Mouse (Mus musculus) lung, embryonic 16.5 days (tissue): ENCODE data around the gene Tmem232. TPM values are rescaled to one million over a fixed set of nuclear protein-coding genes. Genes with fewer than 3 reads are reported as not detected.
"Not testable (repeated sequence)": the region's sequence is repeated elsewhere in the genome, so short reads cannot be mapped to it uniquely, and the experiment has no call there.

Source experiments
- ATAC-seq: fragments of 200-750 bp; cut with Nextera tagmentation; 2 replicates; pipeline ENCODE4 v1.8.0; 2017; ENCODE audit warnings: low read depth, mild to moderate bottlenecking, moderate library complexity
- H3K27ac ChIP-seq: fragments of 300-500 bp; sonication (generic); 2 replicates; pipeline ENCODE4 v1.5.1; 2014; ENCODE audit warnings: mild to moderate bottlenecking, control low read depth, low read length
- H3K27me3 ChIP-seq: fragments of 300-500 bp; sonication (generic); 2 replicates; pipeline ENCODE4 v1.6.1; 2014; ENCODE audit warnings: low read depth, low read length, mixed read lengths; ENCODE audit not compliant: control insufficient read depth, insufficient read depth
- H3K36me3 ChIP-seq: fragments of 300-500 bp; sonication (generic); 2 replicates; pipeline ENCODE4 v1.6.1; 2014; ENCODE audit warnings: low read length; ENCODE audit not compliant: control insufficient read depth, insufficient read depth
- H3K4me1 ChIP-seq: fragments of 300-500 bp; sonication (generic); replicated peaks from 2 replicates; pipeline ENCODE4 v1.6.1; 2014; ENCODE audit warnings: low read length, mixed read lengths; ENCODE audit not compliant: control insufficient read depth, insufficient read depth
- H3K4me2 ChIP-seq: fragments of 300-500 bp; sonication (generic); 2 replicates; pipeline ENCODE4 v1.6.1; 2014; ENCODE audit warnings: low read depth, low read length, control low read depth
- H3K4me3 ChIP-seq: fragments of 300-500 bp; sonication (generic); 2 replicates; pipeline ENCODE4 v1.5.1; 2014; ENCODE audit warnings: mild to moderate bottlenecking, low read length, control low read depth
- H3K9ac ChIP-seq: fragments of 300-500 bp; sonication (generic); 2 replicates; pipeline ENCODE4 v1.6.1; 2014; ENCODE audit warnings: low read length, control low read depth
- H3K9me3 ChIP-seq: fragments of 300-500 bp; sonication (generic); 2 replicates; pipeline ENCODE4 v1.6.1; 2016; ENCODE audit warnings: low read length; ENCODE audit not compliant: control insufficient read depth
- WGBS: fragments of 180-500 bp; shearing (Covaris S2); extraction: QIAGEN DNeasy Blood & Tissue Kit; methylation state at CpG from one replicate; pipeline ENCODE4 v1.1.7; 2014; 5-methylcytosine and 5-hydroxymethylcytosine counted together
- polyA plus RNA-seq: library from polyadenylated mRNA; unstranded; fragments of >200 nt; fragmentation: Nextera tagmentation; extraction: Ambion mirVana; gene quantifications from 2 replicates; pipeline ENCODE4 v1.2.1, GENCODE M21; 2015

Gene Tmem232
- polyA plus RNA-seq, 1 experiment from 2014 or later, result 1.1 TPM

- H3K4me3 ChIP-seq, result no peak overlapping the region
- no peak overlapping the region for H3K4me2 ChIP-seq
- no peaks in the 10 kb centered on the region for H3K27me3 ChIP-seq
- H3K9ac ChIP-seq, result no peak overlapping the region
- no peak overlapping the region for H3K27ac ChIP-seq
- no peaks in the 10 kb centered on the region for H3K9me3 ChIP-seq
- 82% methylated on average over 8 of the region's 8 CpGs for WGBS
- no peaks in the 10 kb centered on the region for H3K4me1 ChIP-seq
- ATAC-seq, result no peak
- H3K36me3 ChIP-seq, result no peaks in the 10 kb centered on the region
These were observed 209.8 kb downstream of the Tmem232 start for GRCm38 (mm10) chr17:65330759-65331158.

GRCm38 (mm10) chr17:65325249-65325648, 215.3 kb downstream of the Tmem232 start:
- Histone ChIP-seq H3K36me3 (no peaks in the 10 kb centered on the region), H3K4me2 (no peak overlapping the region), H3K27me3 (no peaks in the 10 kb centered on the region), H3K9ac (no peak overlapping the region), H3K4me3 (no peak overlapping the region), H3K4me1 (no peaks in the 10 kb centered on the region), H3K9me3 (no peaks in the 10 kb centered on the region), H3K27ac (no peak overlapping the region)
- ATAC-seq, result no peak
- 16% methylated on average over 2 of the region's 2 CpGs for WGBS

- no peak overlapping the region for H3K4me2 ChIP-seq
- H3K9ac ChIP-seq, result no peak overlapping the region
- H3K4me3 ChIP-seq, result no peak overlapping the region
- H3K4me1 ChIP-seq, result no peaks in the 10 kb centered on the region
- H3K9me3 ChIP-seq, result no peaks in the 10 kb centered on the region
- 87% methylated on average over 6 of the region's 6 CpGs for WGBS
- H3K27ac ChIP-seq, result no peak overlapping the region
- ATAC-seq, result no peak
- no peaks in the 10 kb centered on the region for H3K36me3 ChIP-seq
- H3K27me3 ChIP-seq, result no peaks in the 10 kb centered on the region
These were observed 220.0 kb downstream of the Tmem232 start for GRCm38 (mm10) chr17:65320623-65321022.

GRCm38 (mm10) chr17:65299946-65300345, 240.6 kb downstream of the Tmem232 start:
- Histone ChIP-seq H3K4me1 (no peaks in the 10 kb centered on the region), H3K9me3 (no peaks in the 10 kb centered on the region), H3K4me3 (no peak overlapping the region), H3K9ac (no peak overlapping the region), H3K27ac (no peak overlapping the region), H3K4me2 (no peak overlapping the region), H3K36me3 (no peaks in the 10 kb centered on the region), H3K27me3 (no peaks in the 10 kb centered on the region)
- ATAC-seq, result no peak

GRCm38 (mm10) chr17:65297831-65298230, 242.8 kb downstream of the Tmem232 start:
- no peak for ATAC-seq
- no peaks in the 10 kb centered on the region for H3K36me3 ChIP-seq
- H3K27me3 ChIP-seq, result no peaks in the 10 kb centered on the region
- no peak overlapping the region for H3K4me2 ChIP-seq
- H3K9me3 ChIP-seq, result no peaks in the 10 kb centered on the region
- H3K27ac ChIP-seq, result no peak overlapping the region
- no peak overlapping the region for H3K4me3 ChIP-seq
- no peak overlapping the region for H3K9ac ChIP-seq
- WGBS, result 76% methylated on average over 5 of the region's 5 CpGs
- no peaks in the 10 kb centered on the region for H3K4me1 ChIP-seq

- Histone ChIP-seq H3K4me2 (no peak overlapping the region), H3K27me3 (no peaks in the 10 kb centered on the region), H3K9me3 (no peaks in the 10 kb centered on the region), H3K27ac (no peak overlapping the region), H3K4me3 (no peak overlapping the region), H3K36me3 (no peaks in the 10 kb centered on the region), H3K4me1 (no peaks in the 10 kb centered on the region), H3K9ac (no peak overlapping the region)
- WGBS, result 54% methylated on average over 2 of the region's 2 CpGs
- no peak for ATAC-seq
These were observed 288.4 kb downstream of the Tmem232 start for GRCm38 (mm10) chr17:65252160-65252559.

GRCm38 (mm10) chr17:65250261-65250660, 290.3 kb downstream of the Tmem232 start:
- Histone ChIP-seq H3K9ac (no peak overlapping the region), H3K27me3 (no peaks in the 10 kb centered on the region), H3K4me1 (no peaks in the 10 kb centered on the region), H3K4me2 (no peak overlapping the region), H3K9me3 (no peaks in the 10 kb centered on the region), H3K27ac (no peak overlapping the region), H3K36me3 (no peaks in the 10 kb centered on the region), H3K4me3 (no peak overlapping the region)
- ATAC-seq, result no peak
- 89% methylated on average over 8 of the region's 8 CpGs for WGBS

GRCm38 (mm10) chr17:65243716-65244115, 296.9 kb downstream of the Tmem232 start:
- Histone ChIP-seq H3K9ac (no peak overlapping the region), H3K27me3 (no peaks in the 10 kb centered on the region), H3K4me1 (no peaks in the 10 kb centered on the region), H3K27ac (no peak overlapping the region), H3K4me3 (no peak overlapping the region), H3K36me3 (no peaks in the 10 kb centered on the region), H3K4me2 (no peak overlapping the region), H3K9me3 (no peaks in the 10 kb centered on the region)
- no peak for ATAC-seq
- WGBS, result 87% methylated on average over 5 of the region's 5 CpGs

- Histone ChIP-seq H3K27me3 (no peaks in the 10 kb centered on the region), H3K9ac (no peak overlapping the region), H3K4me3 (no peak overlapping the region), H3K4me2 (no peak overlapping the region), H3K27ac (no peak overlapping the region), H3K36me3 (no peaks in the 10 kb centered on the region), H3K9me3 (no peaks in the 10 kb centered on the region; the same call in 1 of the 2 replicates), H3K4me1 (no peaks in the 10 kb centered on the region)
- ATAC-seq, result no peak
- WGBS, result 61% methylated on average over 6 of the region's 6 CpGs
These were observed 315.1 kb downstream of the Tmem232 start for GRCm38 (mm10) chr17:65225347-65225916.

- H3K4me2 ChIP-seq, H3K9me3 ChIP-seq, ATAC-seq, H3K4me3 ChIP-seq, H3K27me3 ChIP-seq, H3K36me3 ChIP-seq, H3K4me1 ChIP-seq, H3K27ac ChIP-seq, H3K9ac ChIP-seq: not testable (repeated sequence)
- WGBS, result 90% methylated on average over 6 of the region's 6 CpGs
These were observed 318.9 kb downstream of the Tmem232 start for GRCm38 (mm10) chr17:65221687-65222086.
